Mouse (Mus musculus): ENCODE data around the gene Prickle2. TPM values are rescaled to one million over a fixed set of nuclear protein-coding genes. Genes with fewer than 3 reads are reported as not detected.
A peak's percentile ranks its signal among the peaks of the same experiment; 100 is the strongest.

Prickle2 gene
- total RNA-seq, 2 experiments from 2014 or later: 208 to 212 TPM

DNA sequence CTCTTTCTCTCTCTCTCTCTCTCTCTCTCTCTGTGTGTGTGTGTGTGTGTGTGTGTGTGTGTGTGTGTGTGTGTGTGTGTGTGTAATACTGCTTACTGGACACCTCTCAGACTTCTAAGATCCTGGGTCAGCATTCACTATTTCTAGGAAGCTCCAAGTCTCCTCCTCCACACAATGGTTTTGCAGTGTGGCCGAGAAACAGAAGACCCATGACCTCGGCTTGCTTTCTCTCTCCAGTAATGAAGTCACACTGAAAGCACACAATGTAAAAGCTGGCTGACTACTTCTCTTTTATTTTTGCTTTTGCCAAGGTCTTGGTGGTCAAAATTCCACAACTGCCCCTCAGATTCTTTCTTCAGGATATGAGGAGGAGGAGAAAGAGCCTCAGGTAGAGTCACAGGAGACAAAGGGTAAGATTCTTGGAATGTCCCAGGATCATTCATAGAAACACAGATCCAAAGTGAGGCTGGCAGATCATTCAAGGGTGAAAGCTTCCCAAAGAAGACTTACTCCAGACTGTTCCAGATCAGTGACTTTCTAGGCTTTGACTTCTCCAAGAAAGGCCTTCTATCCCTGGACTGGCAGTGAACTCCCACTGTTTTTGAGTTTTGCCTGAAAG, 93.7 kb downstream of the Prickle2 start:
- DNase-seq (ENCODE audit: low spot score in 2 of 2): no peak
- Histone ChIP-seq H3K4me3 (no peak overlapping the region), H3K27ac (no peak overlapping the region; the same call in 1 of the 2 replicates)
- no peak for TF ChIP-seq CTCF (conservative IDR thresholded peaks at IDR 0.05)

DNA sequence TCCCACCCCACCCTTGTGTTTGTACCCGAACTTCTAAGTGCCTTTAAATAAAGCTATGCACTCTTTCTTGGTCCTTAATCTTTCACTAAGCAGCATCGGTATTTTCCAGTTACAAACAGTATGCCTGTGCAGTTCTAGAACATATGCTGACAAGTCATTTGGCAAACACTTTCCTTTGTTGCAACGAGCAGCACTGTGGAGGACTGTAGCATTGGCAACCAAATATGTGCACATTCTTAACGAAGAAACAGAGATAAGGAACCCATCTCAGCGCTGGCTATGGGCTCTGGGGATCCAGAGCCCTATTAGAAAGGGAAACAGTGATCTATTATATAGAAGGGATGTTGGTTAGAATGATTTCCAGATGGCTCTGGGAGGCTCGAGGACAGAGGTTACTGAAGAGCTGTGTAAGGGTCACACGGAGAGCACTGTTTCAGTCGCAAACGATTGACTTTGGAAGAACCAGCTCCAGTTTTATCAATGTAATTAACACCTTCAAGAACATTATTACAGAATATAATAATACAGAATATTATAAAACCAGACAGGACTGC, 96.2 kb downstream of the Prickle2 start:
- H3K27ac ChIP-seq: peak overlapping the region; percentile 88
- DNase-seq (ENCODE audit: low spot score in 2 of 2): peak; percentile 43 to 79
- no peak for TF ChIP-seq CTCF (conservative IDR thresholded peaks at IDR 0.05)

DNA sequence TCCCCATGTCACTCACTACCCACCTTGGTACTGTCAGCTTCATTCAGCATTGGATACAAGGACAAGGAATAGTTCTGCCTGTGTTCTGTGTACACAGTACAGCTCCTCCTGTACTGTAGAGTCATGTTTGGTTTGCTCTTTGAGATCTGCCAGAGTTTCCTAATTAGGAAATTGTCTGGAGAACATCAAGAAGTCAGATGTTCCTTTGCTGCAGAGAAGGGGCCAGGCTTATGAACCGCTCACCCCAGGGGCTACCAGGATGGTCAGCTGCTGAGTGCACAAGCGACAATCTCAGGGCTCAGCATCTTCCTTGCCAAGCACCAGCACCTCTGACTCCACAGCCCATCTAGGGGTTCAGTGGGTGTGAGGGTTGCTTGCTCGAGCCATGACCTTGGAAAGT, 96.9 kb downstream of the Prickle2 start:
- TF ChIP-seq CTCF (conservative IDR thresholded peaks at IDR 0.05): no peak
- peak overlapping the region; percentile 88 for H3K27ac ChIP-seq
- DNase-seq (ENCODE audit: low spot score in 2 of 2): no peak
- H3K4me3 ChIP-seq: no peak overlapping the region

More for the DNA sequence above, 96.2 kb downstream of the Prickle2 start:
- H3K4me3 ChIP-seq: no peak overlapping the region

DNA sequence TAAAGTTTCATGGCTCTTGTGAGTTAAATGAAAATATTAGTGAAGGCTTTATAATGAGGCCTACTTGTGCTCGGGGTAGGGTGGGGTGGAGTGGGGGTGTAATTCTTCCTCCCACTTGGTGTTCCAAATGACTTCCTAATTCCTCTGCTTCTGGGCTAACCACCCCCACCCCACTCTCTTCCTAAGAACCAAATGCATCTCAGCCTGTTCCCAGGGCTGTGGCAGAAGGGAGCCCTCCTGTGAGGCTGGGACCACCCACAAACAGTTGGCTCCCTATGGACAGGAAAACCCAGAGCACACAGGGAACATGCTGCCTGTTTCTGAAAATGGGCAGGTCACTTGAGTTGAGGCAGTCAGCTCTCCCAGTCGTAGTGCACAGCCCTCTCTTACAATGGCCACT, 100.8 kb downstream of the Prickle2 start:
- TF ChIP-seq CTCF (conservative IDR thresholded peaks at IDR 0.05): no peak
- Histone ChIP-seq H3K27ac (peak overlapping the region; percentile 59), H3K4me3 (no peak overlapping the region)
- peak; percentile 62 to 66 for DNase-seq (ENCODE audit: low spot score in 2 of 2)

DNA sequence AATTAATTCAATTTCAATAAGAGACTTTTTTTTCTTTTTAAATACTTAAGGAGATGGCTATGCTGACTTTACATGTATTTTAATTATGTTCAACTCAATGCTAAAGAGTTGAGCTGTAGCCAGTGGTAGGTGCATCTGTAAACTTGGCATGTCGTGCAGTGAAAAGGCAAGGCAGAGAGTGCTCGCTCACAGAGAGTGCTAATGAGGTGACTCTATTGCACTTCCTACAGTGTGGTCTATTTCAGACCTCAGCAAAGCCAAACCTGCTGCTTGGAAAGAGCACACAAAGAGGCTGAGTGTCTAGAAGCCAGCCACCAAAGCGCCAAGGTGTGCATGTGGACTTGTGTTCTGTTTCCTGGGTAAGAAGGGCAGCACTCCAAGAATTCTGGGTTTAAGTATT, 109.6 kb downstream of the Prickle2 start:
- DNase-seq (ENCODE audit: low spot score in 2 of 2): no peak
- Histone ChIP-seq H3K4me3 (no peak overlapping the region), H3K27ac (peak overlapping the region; percentile 46; the same call in 1 of the 2 replicates)
- no peak for TF ChIP-seq CTCF (conservative IDR thresholded peaks at IDR 0.05)

DNA sequence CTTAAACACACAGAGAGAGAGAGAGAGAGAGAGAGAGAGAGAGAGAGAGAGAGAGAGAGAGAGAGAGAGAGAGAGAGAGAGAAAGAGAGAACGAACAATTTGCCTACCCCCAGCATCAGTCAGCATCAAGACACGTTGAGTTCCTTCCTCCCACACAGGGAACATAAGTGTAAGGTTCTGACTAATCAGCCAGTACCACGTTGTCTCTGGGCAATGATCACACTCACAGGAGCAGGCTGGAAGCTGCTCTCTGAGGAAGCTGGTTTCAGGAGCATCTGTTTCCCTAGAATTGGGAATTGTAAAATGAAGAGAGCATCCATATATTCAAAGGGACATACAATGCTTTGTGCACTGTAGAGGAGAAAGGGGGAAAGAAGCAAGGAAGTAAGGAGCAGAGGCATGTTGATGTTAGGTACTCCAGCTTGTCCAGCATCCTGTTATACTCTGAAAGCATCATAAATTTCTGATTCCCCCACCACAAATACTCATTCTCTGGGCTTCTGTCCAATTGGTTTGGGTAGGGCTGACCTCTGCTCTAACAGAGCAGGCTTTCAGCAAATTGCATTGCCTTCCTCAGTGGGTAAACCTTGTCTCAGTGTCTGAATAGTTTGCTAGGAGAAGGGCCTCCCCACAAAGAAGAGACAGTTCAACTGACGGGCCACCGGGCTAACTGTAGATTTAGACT, 116.4 kb downstream of the Prickle2 start:
- Histone ChIP-seq H3K27ac (peak overlapping the region; percentile 85), H3K4me3 (no peak overlapping the region)
- TF ChIP-seq CTCF (conservative IDR thresholded peaks at IDR 0.05): no peak
- DNase-seq (ENCODE audit: low spot score in 2 of 2): peak; percentile 36 to 72

DNA sequence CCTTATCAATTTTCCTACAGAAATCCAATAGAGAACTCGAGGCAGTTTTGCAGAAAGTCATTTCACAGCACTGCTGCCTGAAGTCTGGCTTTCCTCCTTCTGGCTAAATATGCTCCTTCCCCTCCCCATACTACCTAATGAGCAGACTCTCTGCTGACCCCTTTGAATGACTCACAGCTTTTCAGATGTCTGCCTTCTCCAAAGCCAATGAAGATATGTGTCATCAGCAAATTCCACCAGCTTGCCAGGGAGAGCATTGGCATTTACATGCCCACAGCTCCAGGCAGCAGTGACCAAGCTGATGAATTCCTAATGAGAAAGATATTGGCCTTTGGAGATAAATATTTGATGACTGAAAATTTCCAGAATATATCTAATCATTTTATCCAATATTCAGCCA, 121.9 kb downstream of the Prickle2 start:
- DNase-seq (ENCODE audit: low spot score in 2 of 2): no peak
- no peak overlapping the region for H3K4me3 ChIP-seq

DNA sequence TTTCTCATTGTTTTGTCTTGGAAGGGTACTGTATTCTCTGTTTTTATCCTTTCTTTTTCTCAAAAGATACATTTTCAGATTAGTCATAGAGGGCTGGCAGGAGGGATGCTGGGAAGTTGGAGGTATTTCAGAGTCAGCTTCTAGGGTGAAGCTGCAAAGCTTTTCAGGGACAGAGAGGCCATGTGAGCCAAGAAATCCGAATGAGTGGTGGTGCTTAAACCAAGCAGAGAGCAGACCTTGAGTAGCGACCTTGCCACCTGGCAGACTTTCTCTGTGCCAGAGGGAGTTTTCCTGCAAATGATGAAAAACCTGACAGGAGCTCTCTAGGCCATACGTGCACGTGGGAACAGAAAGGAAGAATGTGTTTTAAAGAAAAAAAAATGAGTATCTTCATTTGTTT, 130.7 kb downstream of the Prickle2 start:
- H3K4me3 ChIP-seq: no peak overlapping the region
- H3K27ac ChIP-seq: peak overlapping the region; percentile 39
- DNase-seq (ENCODE audit: low spot score in 2 of 2): no peak
- no peak for TF ChIP-seq CTCF (conservative IDR thresholded peaks at IDR 0.05)

More for the DNA sequence above, 121.9 kb downstream of the Prickle2 start:
- TF ChIP-seq CTCF (conservative IDR thresholded peaks at IDR 0.05): no peak
- H3K27ac ChIP-seq: peak overlapping the region; percentile 43; the same call in 1 of the 2 replicates

DNA sequence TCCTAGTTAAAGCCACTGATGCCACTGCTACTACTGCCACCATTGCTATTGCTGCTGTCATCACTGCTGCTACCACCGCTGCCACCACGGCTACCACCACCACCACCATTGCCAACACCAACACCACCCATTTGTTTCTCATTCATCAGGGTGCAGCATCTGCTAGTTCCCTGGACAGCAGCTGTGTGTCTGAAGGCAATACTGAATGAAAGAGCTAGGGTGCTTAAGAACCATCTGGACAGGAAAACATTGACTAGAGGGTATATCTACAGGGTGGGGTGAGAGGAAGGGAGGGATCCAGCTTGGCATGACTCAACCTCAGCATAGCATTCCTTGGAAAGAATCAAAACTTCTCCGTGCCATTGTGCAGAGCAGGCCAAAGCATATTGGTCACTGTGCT, 133.8 kb downstream of the Prickle2 start:
- Histone ChIP-seq H3K27ac (no peak overlapping the region), H3K4me3 (no peak overlapping the region)
- DNase-seq (ENCODE audit: low spot score in 2 of 2): no peak
- no peak for TF ChIP-seq CTCF (conservative IDR thresholded peaks at IDR 0.05)

DNA sequence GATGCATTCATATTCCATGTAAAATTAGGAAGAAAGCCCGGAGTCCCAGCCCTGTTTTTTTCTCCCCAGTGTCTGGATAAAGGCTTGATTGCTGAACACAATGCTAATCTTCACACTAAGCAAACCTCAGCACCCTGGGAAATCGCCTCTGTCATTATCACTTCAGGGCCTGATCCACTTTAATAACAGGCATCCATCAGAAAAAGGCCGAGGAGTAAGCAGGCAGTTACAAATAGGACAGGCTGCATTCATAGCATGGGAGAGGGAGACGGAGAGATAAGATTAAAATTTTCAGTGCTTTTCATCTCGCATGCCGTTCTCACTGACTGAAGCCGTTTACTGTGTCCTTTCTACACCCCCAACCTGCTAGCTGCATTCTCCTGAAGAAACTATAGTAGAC, 135.9 kb downstream of the Prickle2 start:
- no peak for DNase-seq (ENCODE audit: low spot score in 2 of 2)
- TF ChIP-seq CTCF (conservative IDR thresholded peaks at IDR 0.05): no peak
- Histone ChIP-seq H3K4me3 (no peak overlapping the region), H3K27ac (peak overlapping the region; percentile 64)

DNA sequence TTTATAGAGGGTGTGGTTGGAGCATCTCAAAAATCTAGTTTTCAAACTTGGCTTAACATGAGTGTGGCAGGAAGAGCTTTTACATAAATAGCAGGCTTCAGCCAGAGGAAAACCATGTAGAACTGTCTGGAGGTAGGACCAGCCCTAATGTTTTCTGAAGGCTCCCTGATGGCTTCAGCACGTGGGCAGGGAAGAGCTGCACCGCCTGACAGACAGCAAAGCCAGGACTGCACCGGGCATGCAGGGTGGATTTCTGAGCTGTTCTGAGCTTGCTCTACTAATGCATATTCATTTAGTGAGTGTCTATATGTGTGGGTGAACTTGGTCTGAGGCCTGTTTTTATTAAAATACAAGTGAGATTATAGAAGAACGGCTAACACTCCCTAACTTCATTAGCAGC, 136.7 kb downstream of the Prickle2 start:
- Histone ChIP-seq H3K4me3 (no peak overlapping the region), H3K27ac (peak overlapping the region; percentile 64; the same call in 1 of the 2 replicates)
- no peak for TF ChIP-seq CTCF (conservative IDR thresholded peaks at IDR 0.05)
- peak in 1 of 2 experiments; percentile 34 for DNase-seq (ENCODE audit: low spot score in 2 of 2)

DNA sequence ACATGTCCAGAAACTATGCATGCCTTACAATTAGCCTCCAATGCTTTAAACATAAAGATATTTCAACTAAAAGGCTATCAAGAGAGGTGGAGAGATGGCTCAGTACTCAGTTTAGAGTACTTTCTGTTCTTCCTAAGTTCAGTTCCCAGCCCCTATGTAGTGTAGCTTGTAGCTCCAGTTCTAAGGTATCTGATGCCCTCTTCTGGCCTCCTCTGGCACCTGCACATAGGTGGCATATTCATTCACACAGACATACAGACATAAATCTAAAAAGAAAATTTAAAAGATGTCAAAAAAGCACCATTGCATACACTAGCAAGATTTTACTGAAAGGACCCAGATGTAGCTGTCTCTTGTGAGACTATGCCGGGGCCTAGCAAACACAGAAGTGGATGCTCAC, 146.7 kb downstream of the Prickle2 start:
- no peak overlapping the region for H3K27ac ChIP-seq
- H3K4me3 ChIP-seq: no peak overlapping the region
- no peak for DNase-seq (ENCODE audit: low spot score in 2 of 2)
- TF ChIP-seq CTCF (conservative IDR thresholded peaks at IDR 0.05): peak; percentile 17; the same call in 1 of the 2 replicates

DNA sequence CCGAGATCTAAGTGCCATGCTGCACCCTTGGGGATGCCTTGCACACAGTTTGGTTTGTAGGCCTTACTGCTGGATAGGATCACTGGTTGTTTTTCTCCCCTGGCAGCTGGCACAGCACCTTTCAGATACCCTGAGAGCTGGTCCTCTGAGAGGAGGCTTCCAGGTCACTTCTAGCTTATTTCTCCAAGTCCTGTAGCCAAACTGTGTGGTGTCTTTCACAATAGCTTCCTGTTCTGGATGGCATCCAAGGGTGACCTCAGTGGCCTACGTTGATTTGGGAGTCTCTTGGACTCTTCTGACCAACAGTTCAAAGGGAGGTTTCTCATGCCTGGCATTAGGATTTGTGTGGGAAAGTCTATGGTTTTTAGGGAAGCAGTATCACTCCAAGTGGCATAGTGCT, 150.3 kb downstream of the Prickle2 start:
- no peak for TF ChIP-seq CTCF (conservative IDR thresholded peaks at IDR 0.05)
- Histone ChIP-seq H3K27ac (no peak overlapping the region), H3K4me3 (no peak overlapping the region)
- no peak for DNase-seq (ENCODE audit: low spot score in 2 of 2)
